Mouse (Mus musculus) liver, embryonic 11.5 days (tissue): ENCODE data around the gene Olfr385. TPM values are rescaled to one million over a fixed set of nuclear protein-coding genes. Genes with fewer than 3 reads are reported as not detected.
"Not testable (repeated sequence)": the region's sequence is repeated elsewhere in the genome, so short reads cannot be mapped to it uniquely, and the experiment has no call there.

Experiments
- ATAC-seq: fragments of 200-750 bp; cut with Nextera tagmentation; replicated peaks from 2 replicates; pipeline ENCODE4 v1.8.0; 2017; ENCODE audit warnings: moderate number of reproducible peaks, mild to moderate bottlenecking, moderate TSS enrichment, moderate library complexity; ENCODE audit not compliant: low FRiP score
- DNase-seq: peaks from one replicate; pipeline ENCODE4 v3.0.0-alpha.2; 2017; ENCODE audit warnings: low spot score
- H3K27ac ChIP-seq: fragments of 300-500 bp; sonication (generic); 2 replicates; pipeline ENCODE4 v1.5.1; 2014; ENCODE audit warnings: mild to moderate bottlenecking, low read depth, low read length, control low read depth
- H3K27me3 ChIP-seq: fragments of 300-500 bp; sonication (generic); replicated peaks from 2 replicates; pipeline ENCODE4 v1.6.1; 2014; ENCODE audit warnings: low read length, mixed read lengths; ENCODE audit not compliant: control insufficient read depth, insufficient read depth
- H3K36me3 ChIP-seq: fragments of 300-500 bp; sonication (generic); 2 replicates; pipeline ENCODE4 v1.6.1; 2014; ENCODE audit warnings: mild to moderate bottlenecking, low read length, moderate library complexity, mixed read lengths; ENCODE audit not compliant: control insufficient read depth, insufficient read depth
- H3K4me1 ChIP-seq: fragments of 300-500 bp; sonication (generic); replicated peaks from 2 replicates; pipeline ENCODE4 v1.6.1; 2014; ENCODE audit warnings: low read length, mixed read lengths; ENCODE audit not compliant: control insufficient read depth, insufficient read depth
- H3K4me2 ChIP-seq: fragments of 300-500 bp; sonication (generic); 2 replicates; pipeline ENCODE4 v1.6.1; 2014; ENCODE audit warnings: mild to moderate bottlenecking, control low read depth, moderate library complexity
- H3K4me3 ChIP-seq: fragments of 300-500 bp; sonication (generic); 2 replicates; pipeline ENCODE4 v1.5.1; 2014; ENCODE audit warnings: low read depth, low read length, control low read depth
- H3K9ac ChIP-seq: fragments of 300-500 bp; sonication (generic); 2 replicates; pipeline ENCODE4 v1.6.1; 2014; ENCODE audit warnings: low read depth, low read length, control low read depth
- H3K9me3 ChIP-seq: fragments of 300-500 bp; sonication (generic); 2 replicates; pipeline ENCODE4 v1.6.1; 2016; ENCODE audit warnings: low read length, inconsistent platforms, mixed read lengths; ENCODE audit not compliant: control insufficient read depth
- WGBS: fragments of 180-500 bp; shearing (Covaris S2); extraction: QIAGEN DNeasy Blood & Tissue Kit; methylation state at CpG from one replicate; pipeline ENCODE4 v1.1.7; 2014; 5-methylcytosine and 5-hydroxymethylcytosine counted together
- polyA plus RNA-seq: library from polyadenylated mRNA; unstranded; fragments of >200 nt; fragmentation: Nextera tagmentation; extraction: Ambion mirVana; gene quantifications from 2 replicates; pipeline ENCODE4 v1.2.1, GENCODE M21; 2014

Gene Olfr385
- polyA plus RNA-seq = not detected in 2 replicates

- Histone ChIP-seq H3K9me3 (0 out of 2 replicates have a peak, but pooled peaks cover 2% of the 10 kb centered on the region), H3K9ac (no peak within 1 kb of the TSS), H3K4me3 (no peak within 1 kb of the TSS), H3K27me3 (no peaks in the 10 kb centered on the region), H3K4me1 (no peaks in the 10 kb centered on the region), H3K4me2 (no peak within 1 kb of the TSS), H3K36me3 (no peaks in the 10 kb centered on the region), H3K27ac (no peak within 1 kb of the TSS)
- no peak for DNase-seq
- ATAC-seq = no peak
Measured at GRCm38 (mm10) chr11:73592908-73593307, at the start of gene Olfr385. Gene Olfr385 (minus strand): TSS chr11:73593008.

- DNase-seq (no peak), ATAC-seq (no peak)
- no peak within 1 kb of the TSS for H3K4me2 ChIP-seq
- no peak within 1 kb of the TSS for H3K9ac ChIP-seq
- no peak within 1 kb of the TSS for H3K4me3 ChIP-seq
- peaks cover 5% of the 10 kb centered on the region; the same call in 1 of the 2 replicates for H3K9me3 ChIP-seq
- no peaks in the 10 kb centered on the region for H3K27me3 ChIP-seq
- H3K4me1 ChIP-seq = no peaks in the 10 kb centered on the region
- H3K36me3 ChIP-seq = no peaks in the 10 kb centered on the region
- no peak within 1 kb of the TSS for H3K27ac ChIP-seq
Measured at GRCm38 (mm10) chr11:73598294-73598693, 5.5 kb upstream of the Olfr385 start, which contains the start of gene Olfr384. Gene Olfr384 (plus strand): TSS chr11:73598594.

- H3K9me3 ChIP-seq, H3K4me2 ChIP-seq, H3K9ac ChIP-seq, H3K27me3 ChIP-seq, H3K4me3 ChIP-seq, DNase-seq, H3K4me1 ChIP-seq, H3K36me3 ChIP-seq, H3K27ac ChIP-seq: not testable (repeated sequence)
- 56% methylated on average over 1 of the region's 1 CpGs for WGBS
- ATAC-seq = peak; percentile 76
Measured at GRCm38 (mm10) chr11:73583188-73583587, 9.6 kb downstream of the Olfr385 start.

- Histone ChIP-seq H3K4me2 (no peak overlapping the region), H3K27me3 (no peaks in the 10 kb centered on the region), H3K27ac (no peak overlapping the region), H3K9ac (no peak overlapping the region), H3K9me3 (peaks cover 5% of the 10 kb centered on the region), H3K4me1 (no peaks in the 10 kb centered on the region), H3K36me3 (no peaks in the 10 kb centered on the region), H3K4me3 (no peak overlapping the region)
- no peak for ATAC-seq
- DNase-seq = no peak
Measured at GRCm38 (mm10) chr11:73579871-73580270, 12.9 kb downstream of the Olfr385 start.

Other genes with a start within 250 kb of the Olfr385 start
- gene Olfr20, start 242.2 kb downstream of the Olfr385 start, polyA plus RNA-seq = 0.16 TPM in 1 of 2 replicates, not detected in the other
- not detected in 2 replicates for gene Olfr376, start 221.8 kb downstream of the Olfr385 start, polyA plus RNA-seq
- gene Olfr1, start 193.4 kb downstream of the Olfr385 start, polyA plus RNA-seq = not detected in 2 replicates
- gene Olfr378, start 164.5 kb downstream of the Olfr385 start, polyA plus RNA-seq = not detected in 2 replicates
- gene Olfr380, start 135.5 kb downstream of the Olfr385 start, polyA plus RNA-seq = not detected in 2 replicates
- gene Olfr381, start 101.4 kb downstream of the Olfr385 start, polyA plus RNA-seq = not detected in 2 replicates
- gene Olfr382, start 75.8 kb downstream of the Olfr385 start, polyA plus RNA-seq = not detected in 2 replicates
- not detected in 2 replicates for gene Olfr384, start 5.6 kb upstream of the Olfr385 start, polyA plus RNA-seq
- gene Zfp735, start 95.8 kb upstream of the Olfr385 start, polyA plus RNA-seq = not detected in 2 replicates
- gene Olfr389, start 187.7 kb upstream of the Olfr385 start, polyA plus RNA-seq = not detected in 2 replicates
- gene Olfr390, start 190.0 kb upstream of the Olfr385 start, polyA plus RNA-seq = not detected in 2 replicates
- gene Olfr391-ps, start 210.0 kb upstream of the Olfr385 start, polyA plus RNA-seq = not detected in 2 replicates
- not detected in 2 replicates for gene Olfr392, start 224.0 kb upstream of the Olfr385 start, polyA plus RNA-seq